Mouse (Mus musculus) heart, embryonic 15.5 days (tissue): Measurements from ENCODE around the gene Hif1an. TPM values are rescaled to one million over a fixed set of nuclear protein-coding genes. Genes with fewer than 3 reads are reported as not detected.

Experiments
- polyA plus RNA-seq: library from polyadenylated mRNA; unstranded; fragments of >200 nt; fragmentation: Nextera tagmentation; extraction: Ambion mirVana; gene quantifications from 2 replicates; pipeline ENCODE4 v1.2.1, GENCODE M21; 2015

Gene Hif1an
- polyA plus RNA-seq, 1 experiment from 2014 or later, result 20.1 TPM

Other genes with a start within 250 kb of the Hif1an start
- gene Scd4, start 229.8 kb upstream of the Hif1an start, polyA plus RNA-seq, result 2.5 TPM in 2 replicates
- gene Scd1, start 155.0 kb upstream of the Hif1an start, polyA plus RNA-seq, result 0.93 and 1.8 TPM in 2 replicates
- not detected in 2 replicates for gene Wnt8b, start 69.4 kb upstream of the Hif1an start, polyA plus RNA-seq
- gene Sec31b, start 17.0 kb upstream of the Hif1an start, polyA plus RNA-seq, result 1.7 and 1.9 TPM in 2 replicates
- not detected in 2 replicates for gene Gm20538, start 10.0 kb upstream of the Hif1an start, polyA plus RNA-seq
- 947 and 1,069 TPM in 2 replicates for gene Ndufb8, start 7.4 kb upstream of the Hif1an start, polyA plus RNA-seq
- not detected in 2 replicates for gene Pax2, start 193.2 kb downstream of the Hif1an start, polyA plus RNA-seq